8 mouse cellular contexts compared by ENCODE assay signal in genomic region chr15:3979061-3979848, GRCm38 (mm10). TPM values are rescaled to one million over a fixed set of nuclear protein-coding genes. Genes with fewer than 3 reads are reported as not detected.
A peak's percentile ranks its signal among the peaks of the same experiment; 100 is the strongest.
DNase-seq lines count a peak whose midpoint lies in the region; ATAC-seq and TF ChIP-seq lines count a peak whose summit lies in the region.

Gene Fbxo4, minus strand, starts transcription at chr15:3979573.

- no peaks in the 10 kb centered on the region for H3K27me3 ChIP-seq in embryonic facial prominence, embryonic 13.5 days
- H3K27me3 ChIP-seq in limb, embryonic 10.5 days (ENCODE audit: low read depth, poor library complexity, severe bottlenecking): no peaks in the 10 kb centered on the region
- H3K27me3 ChIP-seq in midbrain, embryonic 12.5 days: no peaks in the 10 kb centered on the region
- no peaks in the 10 kb centered on the region for H3K27me3 ChIP-seq in small intestine, adult 2 months (ENCODE audit: control insufficient read depth, insufficient read depth, low read length)

- peaks cover 17% of the 10 kb centered on the region for H3K36me3 ChIP-seq in embryonic facial prominence, embryonic 13.5 days
- peaks cover 20% of the 10 kb centered on the region for H3K36me3 ChIP-seq in limb, embryonic 10.5 days
- H3K36me3 ChIP-seq in midbrain, embryonic 12.5 days: peaks cover 7% of the 10 kb centered on the region; the same call in 1 of the 2 replicates
- H3K36me3 ChIP-seq in small intestine, adult 2 months (ENCODE audit: control insufficient read depth, insufficient read depth, low read length): peaks cover 11% of the 10 kb centered on the region

- H3K4me3 ChIP-seq in embryonic facial prominence, embryonic 13.5 days: peak within 1 kb of the TSS; percentile 68
- peak within 1 kb of the TSS; percentile 58 for H3K4me3 ChIP-seq in limb, embryonic 10.5 days
- H3K4me3 ChIP-seq in midbrain, embryonic 12.5 days: peak within 1 kb of the TSS; percentile 71
- H3K4me3 ChIP-seq in small intestine, adult 2 months (ENCODE audit: low read depth, low read length): peak within 1 kb of the TSS; percentile 81

- H3K4me2 ChIP-seq in embryonic facial prominence, embryonic 13.5 days: peak within 1 kb of the TSS; percentile 71
- peak within 1 kb of the TSS; percentile 67 for H3K4me2 ChIP-seq in midbrain, embryonic 12.5 days (replicated peaks)

- no peaks in the 10 kb centered on the region for H3K9me3 ChIP-seq in embryonic facial prominence, embryonic 13.5 days
- H3K9me3 ChIP-seq in limb, embryonic 10.5 days (replicated peaks): no peaks in the 10 kb centered on the region
- H3K9me3 ChIP-seq in midbrain, embryonic 12.5 days: no peaks in the 10 kb centered on the region

- peak within 1 kb of the TSS; percentile 93 for H3K27ac ChIP-seq in embryonic facial prominence, embryonic 13.5 days
- peak within 1 kb of the TSS; percentile 90 for H3K27ac ChIP-seq in limb, embryonic 10.5 days
- peak within 1 kb of the TSS; percentile 96 for H3K27ac ChIP-seq in midbrain, embryonic 12.5 days (replicated peaks)
- H3K27ac ChIP-seq in small intestine, adult 2 months (ENCODE audit: insufficient read depth, low read depth, low read length): peak within 1 kb of the TSS; percentile 93

- WGBS in embryonic facial prominence, embryonic 13.5 days: 1% methylated on average over 61 of the region's 61 CpGs
- WGBS in limb, embryonic 10.5 days: 2% methylated on average over 61 of the region's 61 CpGs
- WGBS in midbrain, embryonic 12.5 days: 2% methylated on average over 61 of the region's 61 CpGs
- under 1% methylated on average over 61 of the region's 61 CpGs for WGBS in small intestine, adult 2 months

- H3K4me1 ChIP-seq in embryonic facial prominence, embryonic 13.5 days: no peaks in the 10 kb centered on the region
- H3K4me1 ChIP-seq in limb, embryonic 10.5 days: peaks cover 4% of the 10 kb centered on the region; the same call in 1 of the 2 replicates
- H3K4me1 ChIP-seq in midbrain, embryonic 12.5 days: no peaks in the 10 kb centered on the region
- peaks cover 4% of the 10 kb centered on the region; the same call in 1 of the 2 replicates for H3K4me1 ChIP-seq in small intestine, adult 2 months (ENCODE audit: control insufficient read depth, insufficient read depth, insufficient read length, low read length)

- peak; percentile 90 for ATAC-seq in embryonic facial prominence, embryonic 13.5 days (ENCODE audit: insufficient number of reproducible peaks, insufficient read depth, low FRiP score, low TSS enrichment, low read depth)
- peak; percentile 96 for ATAC-seq in midbrain, embryonic 12.5 days (ENCODE audit: low FRiP score, low read depth)

- peak within 1 kb of the TSS; percentile 95 for H3K9ac ChIP-seq in embryonic facial prominence, embryonic 13.5 days
- H3K9ac ChIP-seq in midbrain, embryonic 12.5 days (replicated peaks): peak within 1 kb of the TSS; percentile 90

- peak; percentile 94 for DNase-seq in 3T3-L1 (ENCODE audit: low read depth, low spot score)
- peak; percentile 94 to 95 for DNase-seq in adrenal gland, postnatal 36 days
- peak; percentile 91 to 92 for DNase-seq in heart, adult 18-20 months
- peak; percentile 90 for DNase-seq in kidney, adult 18-20 months
- DNase-seq in limb, embryonic 10.5 days (ENCODE audit: low spot score): peak; percentile 77

- TF ChIP-seq POLR2A in small intestine, adult 2 months (IDR thresholded peaks at IDR 0.05; ENCODE audit: low read depth, low read length): peak; percentile 72

- no peak for TF ChIP-seq CTCF in small intestine, adult 2 months (IDR thresholded peaks at IDR 0.05; ENCODE audit: extremely low read depth, insufficient read length, insufficient replicate concordance, low read depth, low read length)

RNA-seq across cellular contexts. Expression of gene Fbxo4, which starts in this region (rescaled TPM):
- total RNA-seq in adrenal gland, postnatal 36 days (2021): 10 to 100 TPM; 17.0 to 27.6 TPM
- 9.8 and 10.6 TPM in 2 replicates for polyA plus RNA-seq in embryonic facial prominence, embryonic 13.5 days (2015; fragmentation: Nextera tagmentation; extraction: Ambion mirVana)
- total RNA-seq in heart, adult 18-20 months (2021): 1 to 10 TPM; 7.0 to 7.8 TPM
- 3.2 and 3.4 TPM in 2 replicates for polyA plus RNA-seq in limb, embryonic 10.5 days (2016; fragmentation: Nextera tagmentation; extraction: Ambion mirVana)
- polyA plus RNA-seq in midbrain, embryonic 12.5 days (2016; fragmentation: Nextera tagmentation; extraction: Ambion mirVana): 6.6 and 7.8 TPM in 2 replicates
- 6.1 and 10.8 TPM in 2 replicates for polyA plus RNA-seq in small intestine, adult 2 months (2012; rRNA removed)

Comparison
In these comparisons a context has a peak if more than half of its experiments do, and no peak if none do; other contexts are left out.
1. Peak in every context shown above with its lines: DNase-seq, ATAC-seq, H3K4me3 ChIP-seq and H3K27ac ChIP-seq.